Comparison of ENCODE assay signal across 8 mouse cellular contexts in the genomic region with DNA sequence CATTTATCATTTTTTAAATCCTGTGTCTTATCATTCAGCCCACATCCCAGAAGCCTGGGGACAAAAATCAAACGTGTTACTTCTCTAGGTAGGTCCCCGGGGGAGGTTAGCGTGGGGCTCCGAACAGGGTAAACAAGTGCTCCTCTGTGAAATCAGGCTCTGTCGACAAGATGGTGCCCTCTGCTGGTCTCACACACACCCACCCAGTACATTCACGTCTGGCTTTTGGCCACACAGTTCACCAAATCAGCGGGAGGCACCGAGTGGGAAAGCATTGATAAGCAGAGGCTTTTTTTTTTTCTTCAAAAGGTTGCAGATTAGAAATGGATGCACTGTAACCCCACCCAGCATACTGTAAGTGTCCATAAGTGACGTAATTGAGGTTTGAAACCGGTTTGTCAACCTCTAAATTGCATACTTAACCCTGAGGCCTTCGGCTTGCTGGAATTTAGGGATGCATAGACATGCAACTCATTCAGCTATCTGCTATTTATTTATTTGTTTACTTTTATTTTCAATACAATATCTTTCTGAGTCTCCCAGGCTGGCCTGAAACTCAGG. TPM values are rescaled to one million over a fixed set of nuclear protein-coding genes. Genes with fewer than 3 reads are reported as not detected.
DNase-seq lines count a peak whose midpoint lies in the region; ATAC-seq lines count a peak whose summit lies in the region.

No protein-coding gene starts in this region.

- 15% methylated on average over 11 of the region's 11 CpGs for WGBS in liver, embryonic 12.5 days (ENCODE audit: insufficient replicate concordance)

- no peak overlapping the region for H3K27ac ChIP-seq in liver, embryonic 12.5 days

- H3K27me3 ChIP-seq in liver, embryonic 12.5 days (replicated peaks): peaks cover 18% of the 10 kb centered on the region; the same call in 1 of the 2 replicates

- peak; percentile 95 for ATAC-seq in granulocyte monocyte progenitor cell, adult 5-6 weeks (replicated peaks; ENCODE audit: poor library complexity, severe bottlenecking)
- ATAC-seq in liver, embryonic 12.5 days: peak; percentile 87

- H3K4me3 ChIP-seq in liver, embryonic 12.5 days: no peak overlapping the region

- peaks cover 16% of the 10 kb centered on the region for H3K4me1 ChIP-seq in liver, embryonic 12.5 days

- no peak overlapping the region for H3K9ac ChIP-seq in liver, embryonic 12.5 days

- DNase-seq in 416B (ENCODE audit: low read depth): peak; percentile 41
- peak; percentile 73 for DNase-seq in NIH3T3 (ENCODE audit: low read depth)
- DNase-seq in cerebellum, postnatal 36 days: peak; percentile 29 to 35
- peak; percentile 65 for DNase-seq in kidney, adult 11 months
- DNase-seq in naive thymus-derived CD4-positive, alpha-beta T cell, adult 2 months (ENCODE audit: low read depth): peak; percentile 81
- DNase-seq in telencephalon, adult 2 months (ENCODE audit: low read depth, low spot score): peak; percentile 15

- no peaks in the 10 kb centered on the region for H3K9me3 ChIP-seq in liver, embryonic 12.5 days (replicated peaks)

- no peaks in the 10 kb centered on the region for H3K36me3 ChIP-seq in liver, embryonic 12.5 days

- H3K4me2 ChIP-seq in liver, embryonic 12.5 days: peak overlapping the region; percentile 33; the same call in 1 of the 2 replicates

RNA-seq across cellular contexts. Expression of a gene that starts 4.4 kb away (rescaled TPM):
- total RNA-seq in granulocyte monocyte progenitor cell, adult 5-6 weeks (2014; fragmentation: Nextera tagmentation): not detected in 2 replicates
- not detected in 2 replicates for total RNA-seq in granulocyte monocyte progenitor cell, adult 5-6 weeks (2017)
- not detected in 2 replicates for polyA plus RNA-seq in liver, embryonic 12.5 days (2016; fragmentation: Nextera tagmentation; extraction: Ambion mirVana)

RNA-seq across cellular contexts. Expression of a gene that starts 7.4 kb away (rescaled TPM):
- 74.3 and 81.1 TPM in 2 replicates for total RNA-seq in granulocyte monocyte progenitor cell, adult 5-6 weeks (2014; fragmentation: Nextera tagmentation)
- 48.6 and 58.7 TPM in 2 replicates for total RNA-seq in granulocyte monocyte progenitor cell, adult 5-6 weeks (2017)
- polyA plus RNA-seq in liver, embryonic 12.5 days (2016; fragmentation: Nextera tagmentation; extraction: Ambion mirVana): 34.4 and 36.0 TPM in 2 replicates

RNA-seq across cellular contexts. Expression of a gene that starts 11.6 kb away (rescaled TPM):
- total RNA-seq in granulocyte monocyte progenitor cell, adult 5-6 weeks (2014; fragmentation: Nextera tagmentation): 10.5 and 16.7 TPM in 2 replicates
- total RNA-seq in granulocyte monocyte progenitor cell, adult 5-6 weeks (2017): 4.9 and 6.4 TPM in 2 replicates
- polyA plus RNA-seq in liver, embryonic 12.5 days (2016; fragmentation: Nextera tagmentation; extraction: Ambion mirVana): 7.3 and 8.3 TPM in 2 replicates

RNA-seq across cellular contexts. Expression of a gene that starts 29.1 kb away (rescaled TPM):
- total RNA-seq in granulocyte monocyte progenitor cell, adult 5-6 weeks (2014; fragmentation: Nextera tagmentation): not detected in 2 replicates
- total RNA-seq in granulocyte monocyte progenitor cell, adult 5-6 weeks (2017): 1.9 TPM in 1 of 2 replicates, not detected in the other
- polyA plus RNA-seq in liver, embryonic 12.5 days (2016; fragmentation: Nextera tagmentation; extraction: Ambion mirVana): 0.12 TPM in 1 of 2 replicates, not detected in the other

RNA-seq across cellular contexts. Expression of a gene that starts 42.3 kb away (rescaled TPM):
- not detected in 2 replicates for total RNA-seq in granulocyte monocyte progenitor cell, adult 5-6 weeks (2014; fragmentation: Nextera tagmentation)
- total RNA-seq in granulocyte monocyte progenitor cell, adult 5-6 weeks (2017): not detected in 2 replicates
- not detected in 2 replicates for polyA plus RNA-seq in liver, embryonic 12.5 days (2016; fragmentation: Nextera tagmentation; extraction: Ambion mirVana)

Comparison
In these comparisons a context has a peak if more than half of its experiments do, and no peak if none do; other contexts are left out.
1. DNase-seq: peak in every context shown above with its lines; median percentile 81 in naive thymus-derived CD4-positive, alpha-beta T cell, adult 2 months; 73 in NIH3T3; 65 in kidney, adult 11 months; 41 in 416B; 32 in cerebellum, postnatal 36 days; 15 in telencephalon, adult 2 months.